Comparison of ENCODE assay signal across 9 mouse cellular contexts in genomic region chr7:40258377-40258739, GRCm38 (mm10).
DNase-seq lines count a peak whose midpoint lies in the region; ATAC-seq and TF ChIP-seq lines count a peak whose summit lies in the region.
"Had no signal": no experiment of that assay in that cellular context is flagged by ENCODE, and none has a peak within 500 bp of the region (broad histone marks: within the 10 kb centered on the region; RNA-seq: fewer than 3 reads in every experiment).

No protein-coding gene starts in this region.

- TF ChIP-seq CTCF in heart, postnatal 0 days (IDR thresholded peaks at IDR 0.05; ENCODE audit: low read depth) = no peak
- no peak for TF ChIP-seq CTCF in lung, embryonic 14.5 days (IDR thresholded peaks at IDR 0.05; ENCODE audit: low read depth)

- H3K4me3 ChIP-seq in heart, embryonic 12.5 days = no peak overlapping the region
- no peak overlapping the region for H3K4me3 ChIP-seq in heart, postnatal 0 days (ENCODE audit: low read depth, low read length)
- H3K4me3 ChIP-seq in lung, embryonic 14.5 days (ENCODE audit: low read depth, low read length) = no peak overlapping the region
- H3K4me3 ChIP-seq: megakaryocyte, embryonic 14.5 days had no signal

- 0 out of 2 replicates have a peak, but pooled peaks cover 4% of the 10 kb centered on the region for H3K9me3 ChIP-seq in heart, embryonic 12.5 days (replicated peaks)
- H3K9me3 ChIP-seq in heart, postnatal 0 days (replicated peaks; ENCODE audit: control insufficient read depth, low read length) = no peaks in the 10 kb centered on the region
- H3K9me3 ChIP-seq in lung, embryonic 14.5 days (ENCODE audit: low read depth, low read length) = no peaks in the 10 kb centered on the region

- peak; percentile 99 for DNase-seq in heart, adult 11 months
- DNase-seq in adrenal gland, adult 2 months = peak; percentile 86
- peak; percentile 78 for DNase-seq in heart, postnatal 0 days (ENCODE audit: low spot score)
- peak; percentile 3 for DNase-seq in lung, embryonic 14.5 days
- no peak for DNase-seq in cerebellum, adult 9-10 months
- DNase-seq in frontal cortex, postnatal 25 days (ENCODE audit: low spot score in 2 of 2) = no peak
- no peak for DNase-seq in left cerebral cortex, adult 11 months (ENCODE audit: low spot score)

- no peaks in the 10 kb centered on the region for H3K36me3 ChIP-seq in heart, embryonic 12.5 days
- no peaks in the 10 kb centered on the region for H3K36me3 ChIP-seq in heart, postnatal 0 days (replicated peaks; ENCODE audit: control insufficient read depth, insufficient read depth, low read length)
- no peaks in the 10 kb centered on the region for H3K36me3 ChIP-seq in lung, embryonic 14.5 days (ENCODE audit: insufficient read depth)

- no peaks in the 10 kb centered on the region for H3K27me3 ChIP-seq in heart, embryonic 12.5 days (replicated peaks)
- no peaks in the 10 kb centered on the region for H3K27me3 ChIP-seq in heart, postnatal 0 days (ENCODE audit: control insufficient read depth, insufficient read depth, low read length)
- no peaks in the 10 kb centered on the region for H3K27me3 ChIP-seq in lung, embryonic 14.5 days (ENCODE audit: insufficient read depth, low read length)
- H3K27me3 ChIP-seq: megakaryocyte, embryonic 14.5 days had no signal

- ATAC-seq in heart, embryonic 12.5 days (ENCODE audit: insufficient number of reproducible peaks, low FRiP score) = no peak
- ATAC-seq in heart, postnatal 0 days (ENCODE audit: insufficient read depth, low read depth) = peak; percentile 92
- no peak for ATAC-seq in lung, embryonic 14.5 days (ENCODE audit: insufficient read depth)

- H3K27ac ChIP-seq in heart, embryonic 12.5 days (ENCODE audit: poor library complexity, severe bottlenecking) = no peak overlapping the region
- peak overlapping the region; percentile 85 for H3K27ac ChIP-seq in heart, postnatal 0 days (ENCODE audit: low read depth)
- no peak overlapping the region for H3K27ac ChIP-seq in lung, embryonic 14.5 days (ENCODE audit: low read depth)

- no peak overlapping the region for H3K4me2 ChIP-seq in heart, embryonic 12.5 days
- H3K4me2 ChIP-seq in heart, postnatal 0 days (ENCODE audit: low read depth, low read length) = no peak overlapping the region
- no peak overlapping the region for H3K4me2 ChIP-seq in lung, embryonic 14.5 days

- WGBS in heart, embryonic 12.5 days = 62% methylated on average over 6 of the region's 6 CpGs
- 36% methylated on average over 6 of the region's 6 CpGs for WGBS in heart, postnatal 0 days
- 53% methylated on average over 6 of the region's 6 CpGs for WGBS in lung, embryonic 14.5 days

- no peaks in the 10 kb centered on the region for H3K4me1 ChIP-seq in heart, embryonic 12.5 days (replicated peaks)
- H3K4me1 ChIP-seq in heart, postnatal 0 days (ENCODE audit: control insufficient read depth, insufficient read depth) = no peaks in the 10 kb centered on the region
- no peaks in the 10 kb centered on the region for H3K4me1 ChIP-seq in lung, embryonic 14.5 days (ENCODE audit: insufficient read depth)
- H3K4me1 ChIP-seq: megakaryocyte, embryonic 14.5 days had no signal

- TF ChIP-seq EP300 in heart, postnatal 0 days (IDR thresholded peaks at IDR 0.05; ENCODE audit: low read depth) = peak; percentile 62; the same call in 1 of the 2 replicates

- H3K9ac ChIP-seq in heart, embryonic 12.5 days = no peak overlapping the region
- H3K9ac ChIP-seq in heart, postnatal 0 days (replicated peaks; ENCODE audit: low read depth, low read length) = no peak overlapping the region
- no peak overlapping the region for H3K9ac ChIP-seq in lung, embryonic 14.5 days

Comparison
In these comparisons a context has a peak if more than half of its experiments do, and no peak if none do; other contexts are left out.
1. DNase-seq: peak in heart, adult 11 months (single experiment), adrenal gland, adult 2 months (single experiment), heart, postnatal 0 days (single experiment) and lung, embryonic 14.5 days (single experiment); none in cerebellum, adult 9-10 months (single experiment), frontal cortex, postnatal 25 days (0 of 2) and left cerebral cortex, adult 11 months (single experiment).